Mouse (Mus musculus) bone marrow macrophage, adult 2 months (primary cell): ENCODE measurements around the gene Dnajb7.

Experiments
- CTCF ChIP-seq: IDR thresholded peaks from 2 replicates; pipeline ENCODE4 v1.5.1; 2012; ENCODE audit warnings: low read depth, mild to moderate bottlenecking, low read length, moderate library complexity
- POLR2A ChIP-seq: IDR thresholded peaks from 2 replicates; pipeline ENCODE4 v1.6.1; 2012; ENCODE audit warnings: mild to moderate bottlenecking, low read depth, low read length, borderline replicate concordance

- TF ChIP-seq CTCF = no peak
- TF ChIP-seq POLR2A = no peak
These were observed 31.1 kb upstream of the Dnajb7 start for GRCm38 (mm10) chr15:81439236-81439635.
